Mouse (Mus musculus) cerebellum, adult (tissue): Measurements from ENCODE around the gene Ninl.
"Not testable (repeated sequence)": the region's sequence is repeated elsewhere in the genome, so short reads cannot be mapped to it uniquely, and the experiment has no call there.

Source experiments
- ATAC-seq: cut with Nextera tagmentation; 2 replicates; pipeline ENCODE4 v1.9.2; 2017; ENCODE audit warnings: mild to moderate bottlenecking, moderate library complexity, mixed read lengths; ENCODE audit not compliant: insufficient number of reproducible peaks, low FRiP score, low TSS enrichment

Gene Ninl

DNA sequence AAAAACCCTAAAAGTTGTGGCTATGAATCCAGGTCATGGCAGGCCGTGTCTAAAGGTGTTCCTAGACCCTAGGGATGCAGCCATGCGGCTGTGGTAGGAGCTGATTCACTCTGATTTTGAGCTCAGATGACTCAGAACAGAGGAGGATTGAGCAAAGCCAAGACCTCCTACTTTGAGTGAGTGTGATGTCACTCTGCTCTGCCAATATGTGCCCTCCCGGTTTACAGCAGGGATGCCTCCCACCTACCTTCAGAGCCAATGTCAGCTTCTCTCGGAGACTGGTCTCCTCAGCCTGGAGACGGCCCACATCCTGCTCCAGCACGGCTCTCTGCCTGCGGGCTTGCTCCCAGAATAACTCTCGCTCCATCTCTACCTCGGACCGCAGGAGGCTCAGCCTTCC is 79.7 kb downstream of the Ninl start:
- no peak for ATAC-seq

DNA sequence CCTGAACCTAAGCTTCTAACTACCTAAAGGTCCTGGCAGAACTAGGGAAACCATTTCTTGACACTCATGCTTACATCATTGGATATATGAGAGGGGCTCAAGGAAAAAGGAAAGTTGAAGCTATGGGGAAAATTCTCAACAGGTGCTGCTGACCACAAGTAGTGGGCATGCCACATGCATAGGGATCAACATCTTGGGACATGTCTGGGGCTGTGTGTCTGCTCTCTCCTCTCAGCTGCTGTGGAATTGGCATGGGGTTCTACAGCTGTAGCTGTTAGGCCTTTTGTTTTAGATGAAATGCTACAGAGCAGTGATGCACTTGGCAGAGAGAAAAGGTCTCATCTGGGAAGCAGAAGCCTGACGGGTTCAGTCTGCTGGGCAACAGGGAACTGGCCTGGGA is 83.3 kb downstream of the Ninl start:
- ATAC-seq: no peak

GRCm38 (mm10) chr2:150951201-150951600 is 88.0 kb downstream of the Ninl start:
- no peak for ATAC-seq

GRCm38 (mm10) chr2:150950056-150950455 is 89.1 kb downstream of the Ninl start:
- no peak for ATAC-seq

GRCm38 (mm10) chr2:150949652-150950051 is 89.5 kb downstream of the Ninl start:
- ATAC-seq: no peak

- no peak for ATAC-seq
Measured at GRCm38 (mm10) chr2:150948786-150949185, 90.4 kb downstream of the Ninl start.

GRCm38 (mm10) chr2:150947880-150948611 is 91.1 kb downstream of the Ninl start:
- ATAC-seq: not testable (repeated sequence)

GRCm38 (mm10) chr2:150947341-150947740 is 91.8 kb downstream of the Ninl start:
- not testable (repeated sequence) for ATAC-seq

- no peak for ATAC-seq
Measured at GRCm38 (mm10) chr2:150944017-150944416, 95.2 kb downstream of the Ninl start.

DNA sequence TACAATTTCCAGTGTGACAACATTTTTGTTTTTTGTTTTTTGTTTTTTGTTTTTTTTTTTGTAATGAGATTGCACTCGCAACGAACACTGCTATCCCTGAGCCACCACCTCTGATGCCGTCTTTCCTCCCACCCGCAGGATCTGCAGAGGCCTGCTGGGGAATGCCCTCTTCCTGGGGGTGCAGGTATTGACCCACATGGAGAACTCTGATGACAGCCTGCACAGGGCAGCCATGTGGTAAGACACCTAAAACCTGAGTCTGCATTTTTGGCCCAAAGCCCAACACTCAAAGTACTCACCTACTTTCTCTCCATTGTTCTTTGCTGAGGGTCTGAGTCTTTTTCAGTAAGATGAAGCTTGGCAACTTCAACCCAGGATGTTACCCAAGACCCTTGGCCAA is 104.5 kb downstream of the Ninl start:
- no peak for ATAC-seq

DNA sequence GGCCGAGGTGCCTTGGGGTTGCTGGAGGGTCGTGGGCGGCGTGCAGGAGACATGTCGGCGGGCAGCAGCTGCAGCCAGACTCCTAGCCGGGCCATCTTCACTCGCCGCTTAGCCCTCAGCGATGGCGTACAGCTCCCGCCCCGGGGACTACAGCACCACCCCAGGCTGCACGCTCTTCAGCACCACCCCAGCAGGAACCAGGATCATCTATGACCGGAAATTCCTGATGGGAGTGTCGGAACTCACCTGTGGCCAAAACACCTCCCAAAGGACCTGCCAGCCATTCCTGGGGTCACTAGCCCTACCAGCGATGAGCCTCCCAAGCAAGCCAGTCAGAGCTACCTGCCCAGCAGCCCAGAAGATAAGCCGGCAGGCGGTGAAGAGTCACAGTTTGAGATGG is 105.7 kb downstream of the Ninl start:
- no peak for ATAC-seq

DNA sequence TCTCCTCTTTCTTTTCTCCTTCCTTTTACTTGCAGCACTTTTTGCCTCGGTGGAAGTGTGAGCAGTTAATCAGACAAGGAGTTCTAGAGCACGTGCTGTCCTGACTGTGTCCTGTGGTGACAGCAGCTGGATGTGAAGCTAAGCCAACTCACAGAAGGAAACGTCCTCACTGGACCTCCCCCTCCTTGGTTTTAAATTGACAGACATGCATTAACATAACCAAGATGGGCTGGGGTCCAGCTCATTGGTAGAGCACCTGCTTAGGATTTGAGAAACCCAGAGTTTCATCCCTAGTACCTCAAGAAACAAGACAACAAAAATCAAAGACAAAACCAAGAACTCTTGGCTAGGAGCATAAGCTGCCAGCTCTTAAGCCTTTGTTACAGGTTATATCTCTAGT is 108.4 kb downstream of the Ninl start:
- no peak for ATAC-seq

DNA sequence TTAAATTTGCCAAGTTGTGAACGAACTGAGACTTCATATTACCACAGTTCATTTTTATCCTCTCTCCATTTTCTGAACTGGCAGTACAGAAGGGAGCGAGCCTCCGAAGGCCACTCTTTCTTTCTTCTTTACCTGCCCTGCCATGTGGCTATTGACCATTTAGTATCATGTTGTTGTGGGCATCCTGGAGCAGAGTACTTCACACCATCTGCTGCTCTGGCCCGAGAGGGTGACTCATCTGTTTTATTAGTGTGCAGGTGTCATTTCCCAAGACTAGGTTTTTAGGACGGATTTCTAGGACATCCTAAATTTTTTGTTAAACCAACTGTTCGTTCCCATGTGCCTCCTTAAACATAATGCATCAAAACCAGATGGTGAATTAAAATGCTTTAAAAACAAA is 110.0 kb downstream of the Ninl start:
- ATAC-seq: no peak

DNA sequence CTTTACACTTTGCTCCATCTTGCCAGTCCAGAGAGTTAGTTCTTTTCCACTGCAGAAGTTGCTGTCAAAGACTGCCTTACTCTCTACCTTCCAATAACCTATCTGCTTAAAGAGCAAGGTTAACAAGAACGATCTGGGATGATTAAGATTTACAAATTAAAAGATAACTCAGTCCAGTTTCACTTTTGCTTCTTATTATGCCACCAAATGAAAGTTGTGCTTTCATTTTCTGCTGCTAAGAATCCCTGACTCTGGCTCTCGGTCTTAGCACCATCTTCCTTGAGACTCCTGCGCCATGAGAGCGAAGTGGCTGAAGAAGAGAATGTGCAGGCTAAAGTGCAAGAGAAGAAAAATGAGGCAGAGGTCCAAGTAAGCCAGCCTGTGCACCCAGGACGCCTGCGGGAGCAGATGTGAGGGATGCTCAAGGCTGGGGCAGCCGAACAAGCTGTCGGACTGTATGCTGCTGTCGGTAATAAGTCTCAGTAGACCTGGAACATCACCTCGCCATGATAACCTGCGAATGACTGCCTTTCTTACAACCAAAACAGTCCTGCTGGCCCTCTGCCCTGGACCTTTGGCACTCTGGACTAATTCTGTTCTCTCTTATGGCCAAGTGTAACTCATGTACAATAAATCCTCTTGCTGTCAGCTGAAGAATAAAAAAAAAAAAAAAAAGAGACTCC is 112.0 kb downstream of the Ninl start:
- no peak for ATAC-seq

DNA sequence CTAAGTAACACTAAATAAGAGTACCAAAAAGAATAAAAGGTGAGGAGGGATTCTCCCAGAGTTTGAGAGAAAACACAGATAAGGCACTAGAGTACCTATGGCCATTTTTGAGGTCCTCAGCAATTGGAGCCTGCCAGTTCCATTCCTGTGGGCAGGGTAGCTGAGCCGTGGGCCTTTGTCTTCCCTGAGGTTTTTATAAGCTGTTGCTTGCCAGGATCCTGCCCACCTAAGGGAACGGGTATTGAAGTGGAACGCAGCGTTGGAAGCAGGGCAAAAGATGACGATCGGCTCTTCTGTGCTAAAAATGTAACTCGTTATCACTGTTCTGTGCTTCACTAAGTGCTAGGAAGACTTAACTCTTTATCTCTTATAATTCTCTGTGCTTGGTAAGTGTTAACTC is 115.7 kb downstream of the Ninl start:
- ATAC-seq: no peak

DNA sequence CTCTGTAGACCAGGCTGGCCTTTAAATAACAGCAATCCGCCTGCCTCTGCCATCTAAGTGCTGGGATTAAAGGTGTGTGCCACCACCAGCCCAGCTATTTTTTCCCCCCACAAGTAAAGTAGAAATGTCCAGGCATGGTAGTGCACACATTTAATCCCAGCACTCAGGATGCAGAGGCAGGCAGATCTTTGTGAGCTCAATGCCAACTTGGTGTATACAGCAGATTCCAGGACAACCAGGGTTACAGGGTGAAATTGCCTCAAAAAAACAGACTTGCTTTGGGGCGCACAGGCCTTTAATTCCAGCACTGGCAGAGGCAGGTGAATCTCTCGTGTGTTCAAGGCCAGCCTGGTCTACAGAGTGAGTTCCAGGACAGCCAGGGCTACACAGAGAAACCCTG is 116.2 kb downstream of the Ninl start:
- ATAC-seq: no peak

DNA sequence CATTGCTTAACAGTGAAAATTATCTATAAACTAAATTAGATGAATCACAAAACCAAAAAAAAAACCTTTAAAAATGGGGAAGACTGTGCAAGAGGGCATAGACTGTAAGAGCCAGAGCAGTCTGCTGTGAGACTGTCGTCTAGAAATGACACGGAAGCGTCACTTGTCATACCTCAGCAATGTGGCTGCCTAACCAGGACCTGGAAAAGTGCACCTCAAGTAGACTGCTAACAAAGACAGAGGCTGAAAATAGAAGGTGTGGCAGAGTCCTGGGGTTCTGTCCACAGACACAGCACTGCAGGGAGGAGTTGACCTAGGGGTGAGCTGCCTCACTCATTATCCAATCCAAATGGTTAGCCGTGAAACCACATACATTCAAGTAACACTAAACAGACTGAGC is 117.0 kb downstream of the Ninl start:
- no peak for ATAC-seq

- no peak for ATAC-seq
Measured at GRCm38 (mm10) chr2:150921697-150922096, 117.5 kb downstream of the Ninl start.

DNA sequence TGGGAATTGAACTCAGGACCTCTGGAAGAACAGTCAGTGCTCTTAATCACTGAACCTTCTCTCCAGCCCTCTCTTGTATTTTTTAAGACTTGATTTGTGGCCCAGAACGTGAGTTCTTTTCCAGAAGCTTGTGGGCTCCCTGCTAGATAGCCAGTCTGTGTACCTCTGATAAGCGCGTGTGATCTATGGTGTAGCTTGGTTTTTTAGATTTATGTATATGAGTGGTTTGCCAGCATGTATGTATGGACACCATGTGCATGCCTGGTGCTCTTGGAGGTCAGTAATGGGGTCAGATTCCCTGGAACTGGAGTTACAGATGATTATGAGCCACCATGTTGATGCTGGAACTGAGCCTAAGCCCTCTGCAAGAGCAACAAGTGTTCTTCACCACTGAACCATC is 118.6 kb downstream of the Ninl start:
- no peak for ATAC-seq

- ATAC-seq: no peak
Measured at GRCm38 (mm10) chr2:150918720-150919119, 120.5 kb downstream of the Ninl start.

DNA sequence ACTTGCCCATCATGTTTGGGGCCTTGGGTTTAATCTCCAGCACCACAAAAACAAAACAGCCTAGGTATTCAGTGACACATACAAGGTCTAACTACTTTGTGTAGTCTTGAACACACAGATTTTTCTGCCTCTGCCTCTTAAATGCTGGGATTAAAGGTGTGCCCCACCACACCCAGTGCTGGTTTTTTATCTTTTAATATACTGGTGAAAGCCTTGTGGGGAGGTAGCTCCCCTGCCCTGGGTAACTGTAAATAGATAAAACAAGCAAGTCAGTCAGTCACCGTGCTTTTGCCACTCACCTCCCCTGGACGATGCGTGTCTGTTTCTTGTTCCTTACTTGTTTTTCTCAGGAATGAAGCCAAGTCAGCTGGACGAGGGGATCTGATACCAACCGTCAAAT is 123.4 kb downstream of the Ninl start:
- ATAC-seq: no peak
